Mouse (Mus musculus) heart, adult 9 months (tissue): ENCODE data around the gene Sgta.
A peak's percentile ranks its signal among the peaks of the same experiment; 100 is the strongest.
"Not testable (repeated sequence)": the region's sequence is repeated elsewhere in the genome, so short reads cannot be mapped to it uniquely, and the experiment has no call there.

Experiments
- DNase-seq, 2 experiments: peaks; one replicate each; pipeline ENCODE4 v3.0.0; 2022; ENCODE audit warnings: low spot score in 2 of 2

The Sgta gene

GRCm38 (mm10) chr10:81059603-81060543 is at the start of gene Sgta:
Gene Sgta, minus strand, starts transcription at chr10:81060181.
- peak; percentile 99 to 100 for DNase-seq

DNA sequence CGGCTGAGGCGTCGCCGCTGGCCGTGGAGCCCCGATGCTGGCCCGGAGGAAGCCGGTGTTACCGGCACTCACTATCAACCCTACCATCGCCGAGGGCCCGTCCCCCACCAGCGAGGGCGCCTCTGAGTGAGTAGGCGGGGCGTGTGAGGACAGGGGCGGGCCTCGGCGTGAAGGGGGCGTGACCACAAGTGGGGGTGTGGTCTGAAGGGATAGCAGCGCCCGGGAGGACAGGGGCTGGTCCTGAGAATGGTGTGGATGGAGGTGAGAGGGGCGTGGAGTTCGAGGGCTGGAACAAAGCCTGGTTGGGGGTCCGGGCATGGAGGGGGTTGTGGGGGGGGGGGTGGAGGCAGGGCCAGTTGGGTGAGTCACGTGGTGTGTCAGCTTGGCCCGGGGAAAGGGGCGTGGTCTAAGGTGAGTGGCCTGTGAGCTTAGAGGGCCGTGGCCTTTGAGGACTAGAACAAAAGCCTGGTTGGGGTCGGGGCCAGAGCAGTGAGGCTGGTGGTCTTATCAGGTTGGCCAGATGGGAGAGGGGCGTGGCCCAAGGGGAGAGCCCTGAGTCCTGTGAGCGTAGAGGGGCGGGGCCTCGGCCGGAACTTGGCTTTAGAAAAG is 46.2 kb upstream of the Sgta start:
- DNase-seq = peak; percentile 80 to 81

DNA sequence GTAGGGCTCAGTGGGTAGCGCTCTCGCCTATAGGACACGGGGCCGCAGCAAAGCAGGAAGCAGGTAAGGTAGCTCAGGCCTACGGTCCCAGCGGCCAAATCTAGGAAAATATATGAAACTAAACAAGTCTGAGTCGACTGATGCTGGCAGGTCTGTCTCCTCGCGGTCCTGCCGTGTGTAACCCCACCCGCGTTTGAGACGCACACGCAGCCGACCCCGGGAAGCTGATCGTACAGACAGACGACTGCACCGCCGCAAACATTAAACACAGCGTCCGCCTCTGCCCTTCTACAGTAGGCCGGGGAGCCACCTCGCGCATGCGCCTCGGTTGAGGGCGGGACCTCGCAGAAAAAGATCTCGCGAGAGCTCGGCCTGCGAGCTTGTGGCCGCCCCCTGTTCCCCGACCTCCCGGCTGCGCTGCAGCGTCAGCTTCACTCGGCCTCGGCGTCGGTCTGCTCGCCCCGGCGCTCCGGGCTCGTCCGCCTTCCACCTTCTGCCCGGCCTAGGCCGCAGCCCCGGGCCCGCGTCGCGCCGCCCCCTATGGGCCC is 45.7 kb upstream of the Sgta start, which contains the start of gene Map2k2:
Map2k2 (plus strand) TSS at position 351 of the 548 bp plus-strand sequence.
- DNase-seq = peak; percentile 96 to 97

DNA sequence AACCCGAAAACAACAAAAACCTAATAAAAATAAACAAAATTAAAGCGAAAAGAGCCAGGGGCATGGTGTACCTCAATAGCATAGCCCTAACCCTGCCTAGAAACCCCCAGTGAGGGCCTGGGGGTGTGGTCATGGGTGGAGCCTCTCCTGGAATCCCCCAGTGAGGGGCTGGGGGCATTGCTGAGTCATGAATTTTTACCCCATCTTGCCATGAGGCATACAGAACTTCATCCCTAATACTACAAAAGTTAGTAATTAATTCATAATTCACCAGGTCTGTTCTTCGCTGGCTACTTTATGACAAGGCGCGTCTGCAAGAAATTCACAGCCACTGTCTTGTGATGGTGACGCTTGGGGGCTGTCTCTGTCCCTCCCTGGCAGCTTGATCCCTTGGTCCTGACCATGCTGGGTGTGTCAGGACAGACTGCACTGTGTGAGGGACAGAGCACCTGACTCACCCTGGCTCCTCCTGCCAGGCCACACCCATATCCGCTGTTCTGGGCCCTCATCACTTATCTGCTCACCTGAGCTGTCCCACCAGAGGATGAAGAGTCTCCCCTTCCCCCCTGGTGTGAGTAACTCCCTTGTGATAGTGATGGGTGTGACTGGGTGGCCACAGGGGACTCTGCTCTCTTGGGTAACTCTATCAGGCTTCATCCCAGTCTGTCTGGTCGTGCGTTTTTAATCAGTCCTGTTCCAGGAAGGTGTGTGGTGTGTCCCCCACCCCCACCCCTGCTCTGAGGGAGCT is 35.1 kb upstream of the Sgta start:
- DNase-seq = no peak

GRCm38 (mm10) chr10:81092465-81093250 is 32.7 kb upstream of the Sgta start:
- DNase-seq = peak; percentile 23 to 43

DNA sequence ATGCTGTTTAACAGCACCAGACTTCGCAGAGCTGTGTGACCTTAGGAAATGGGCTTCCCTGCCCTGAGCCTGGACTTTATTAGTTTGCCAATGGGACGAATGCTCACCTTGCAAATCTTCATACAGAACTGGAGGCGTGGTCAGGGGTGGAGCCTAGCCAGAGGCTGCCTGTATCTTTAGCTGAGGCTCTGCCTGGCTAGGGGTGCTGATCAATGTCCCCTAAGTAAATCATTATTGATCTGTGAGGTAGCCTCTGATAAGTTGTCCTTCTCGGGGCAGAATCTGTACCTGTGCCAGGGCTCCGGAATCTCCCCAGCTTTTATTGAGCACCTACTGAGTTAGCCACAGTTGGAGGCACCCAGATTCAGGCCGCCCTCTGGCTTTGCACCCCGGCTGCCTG is 30.6 kb upstream of the Sgta start:
- DNase-seq = no peak

- no peak for DNase-seq
Observed at GRCm38 (mm10) chr10:81089216-81089615, 29.2 kb upstream of the Sgta start.

GRCm38 (mm10) chr10:81087021-81087420 is 27.0 kb upstream of the Sgta start:
- DNase-seq = no peak

- peak; percentile 54 to 73 for DNase-seq
Observed at GRCm38 (mm10) chr10:81082168-81082960, 22.4 kb upstream of the Sgta start.

- no peak for DNase-seq
Observed at GRCm38 (mm10) chr10:81080008-81080655, 20.2 kb upstream of the Sgta start.

DNA sequence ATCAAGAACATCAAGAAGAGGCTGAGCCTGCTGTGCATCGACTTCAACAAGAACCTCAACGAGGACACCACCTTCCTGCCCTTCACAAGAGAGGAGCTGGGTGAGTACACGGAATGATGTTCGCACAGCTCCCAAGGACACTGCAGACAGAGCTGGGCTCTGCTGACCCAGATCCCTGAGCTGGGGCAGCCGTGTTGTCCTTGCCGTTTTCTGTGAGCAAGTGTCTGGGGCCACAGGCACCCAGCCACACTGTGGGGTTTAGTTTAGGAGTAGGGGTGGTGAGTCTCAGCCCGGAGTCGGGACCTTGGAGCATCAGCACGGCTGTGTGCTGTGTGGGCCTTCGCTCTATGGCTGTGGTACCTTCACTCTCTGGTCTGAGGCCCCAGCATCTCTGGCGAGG is 17.9 kb upstream of the Sgta start:
- no peak for DNase-seq

- no peak for DNase-seq
Observed at GRCm38 (mm10) chr10:81076356-81076755, 16.4 kb upstream of the Sgta start.

DNA sequence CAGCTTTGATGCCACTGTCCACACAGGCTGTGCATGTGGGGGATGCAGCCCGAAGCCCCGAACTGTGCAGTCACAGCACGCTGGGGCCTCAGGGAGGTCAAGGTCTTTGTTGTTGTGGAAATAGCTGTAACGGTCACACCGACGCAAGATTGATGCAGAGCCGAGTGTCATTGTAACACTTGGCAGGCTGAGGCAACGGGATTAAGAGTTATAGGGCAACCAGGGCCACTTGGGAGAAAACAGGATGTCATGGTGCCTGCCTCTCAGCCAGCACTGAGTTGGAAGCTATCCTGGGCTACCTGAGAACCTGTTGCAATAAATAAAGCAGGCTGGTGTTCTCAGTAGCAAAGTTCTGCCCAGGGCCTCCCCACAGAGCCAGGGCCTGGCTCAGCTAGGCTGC is 15.8 kb upstream of the Sgta start:
- DNase-seq = no peak

- no peak for DNase-seq
Observed at GRCm38 (mm10) chr10:81073464-81073863, 13.5 kb upstream of the Sgta start.

- no peak for DNase-seq
Observed at GRCm38 (mm10) chr10:81072290-81072689, 12.3 kb upstream of the Sgta start.

GRCm38 (mm10) chr10:81069836-81070235 is 9.9 kb upstream of the Sgta start, which contains the start of gene Thop1:
Gene Thop1, plus strand, starts transcription at chr10:81070035.
- DNase-seq = peak; percentile 97 to 98

DNA sequence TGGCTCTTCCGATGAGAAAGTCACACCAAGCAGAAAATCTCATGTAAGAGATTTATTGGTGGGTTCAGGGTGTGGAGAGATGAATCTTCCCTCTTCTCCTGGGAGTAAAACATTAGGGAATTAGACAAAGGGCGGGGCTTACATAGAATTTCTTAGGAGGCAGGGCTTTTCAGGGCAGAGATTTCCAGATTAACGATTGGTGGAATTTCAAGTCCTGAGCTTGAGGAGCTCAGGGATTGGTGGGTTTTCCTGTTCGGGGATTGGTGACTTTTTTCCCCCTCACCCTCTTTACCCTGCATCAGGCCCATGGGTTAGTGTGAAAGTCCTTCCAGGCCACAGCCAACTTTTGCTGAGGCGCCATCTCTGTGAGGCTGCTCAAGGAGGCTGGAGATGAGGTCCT is 8.7 kb upstream of the Sgta start:
- DNase-seq = no peak

DNA sequence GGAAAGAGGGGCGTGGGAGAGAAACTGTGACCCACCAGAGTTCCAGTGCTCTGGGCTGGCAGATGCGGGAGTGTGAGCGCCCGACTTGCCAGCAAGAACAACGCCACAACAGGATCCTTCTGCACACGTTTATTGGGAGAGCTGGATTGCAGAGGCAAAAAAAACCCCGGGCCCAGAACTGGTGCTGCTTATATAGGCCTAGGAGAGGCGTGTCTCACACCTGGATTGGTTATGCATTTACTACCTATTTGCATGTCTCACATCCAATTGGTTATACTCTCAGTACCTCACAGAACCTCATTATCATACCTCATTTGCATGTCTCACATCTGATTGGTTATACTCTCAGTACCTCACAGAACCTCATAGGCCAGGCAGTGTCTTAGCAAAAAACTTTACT is 4.5 kb upstream of the Sgta start:
- not testable (repeated sequence) for DNase-seq

GRCm38 (mm10) chr10:81062710-81063109 is 2.7 kb upstream of the Sgta start:
- no peak for DNase-seq

- no peak for DNase-seq
Observed at GRCm38 (mm10) chr10:81058896-81059295, 1.1 kb downstream of the Sgta start.
